Mouse (Mus musculus) v-Abl transformed pro-B cells (cell line): ENCODE data around the gene Bmp6.

ENCODE experiments used
- in situ Hi-C, 2 experiments: fragments of 400-800 bp; cut with MboI; formaldehyde crosslinking; loops; one replicate each; pipeline ENCODE4 v1.15.1; 2025; ENCODE audit not compliant: unreplicated experiment in 2 of 2

The Bmp6 gene

DNA sequence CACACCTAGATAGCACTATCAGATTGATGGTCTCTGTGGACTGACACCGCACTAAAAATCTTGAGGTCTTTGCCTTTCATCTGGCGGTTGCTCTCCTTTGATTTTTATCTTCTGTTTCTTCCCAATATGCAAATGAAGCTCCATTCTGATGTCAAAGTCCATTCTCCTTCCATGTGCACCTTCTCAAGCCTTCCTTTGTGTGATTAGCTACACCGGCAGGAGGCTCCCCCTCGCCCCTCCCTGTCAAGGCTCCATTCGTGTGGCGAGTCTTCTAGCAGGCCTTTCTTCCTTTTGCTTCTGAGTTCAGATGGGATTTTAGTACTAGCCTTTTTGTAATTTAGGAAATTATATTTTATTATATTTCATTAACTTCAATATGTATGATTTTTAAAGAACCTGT lies 80.4 kb downstream of the Bmp6 start:
- in situ Hi-C loops = loop anchor here in 1 of 2 experiments (25.0 kb wide), 1 partner anchor 363 kb away; no protein-coding TSS in a partner anchor

DNA sequence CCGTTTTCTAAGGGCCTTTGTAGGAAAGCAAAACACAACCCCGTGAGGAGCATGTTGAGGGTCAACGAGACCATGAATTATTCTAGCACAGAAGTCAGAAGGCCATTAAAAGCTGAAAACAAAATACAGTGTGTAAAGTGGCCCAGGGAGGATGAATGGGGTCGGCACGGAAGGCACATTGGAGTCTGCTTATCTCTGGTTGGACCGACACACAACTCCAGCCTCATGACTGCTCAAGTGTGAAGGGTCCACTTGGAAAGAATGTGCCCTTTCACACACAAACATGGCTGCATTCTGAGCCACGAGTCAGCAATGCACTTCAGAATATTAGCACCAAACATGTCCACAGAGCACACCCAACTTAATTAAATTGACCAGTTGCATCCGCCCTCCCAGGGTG lies 84.8 kb downstream of the Bmp6 start:
- in situ Hi-C loops = loop anchor here in 1 of 2 experiments (25.0 kb wide), 1 partner anchor 367 kb away; no protein-coding TSS in a partner anchor

DNA sequence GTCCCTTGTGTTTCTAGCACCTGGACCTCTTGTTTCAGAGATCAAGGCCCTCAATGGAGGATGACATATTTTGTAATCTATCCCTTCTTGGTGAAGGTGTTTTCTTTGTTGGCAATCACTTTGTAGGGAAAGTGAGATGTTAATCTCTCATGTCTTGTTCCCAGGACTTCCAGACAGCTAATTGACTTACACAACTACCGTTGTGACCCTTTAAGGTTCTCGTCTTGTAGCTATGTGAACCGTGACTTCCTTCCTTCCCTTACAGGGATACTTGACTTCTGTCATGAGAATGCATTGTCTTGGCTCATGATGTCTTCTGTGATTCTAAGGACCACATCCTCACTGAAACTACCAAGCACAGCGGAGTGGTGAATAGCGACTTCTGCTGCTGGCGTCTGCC lies 85.2 kb downstream of the Bmp6 start:
- in situ Hi-C loops = loop anchor here in 1 of 2 experiments (25.0 kb wide), 1 partner anchor 368 kb away; no protein-coding TSS in a partner anchor

DNA sequence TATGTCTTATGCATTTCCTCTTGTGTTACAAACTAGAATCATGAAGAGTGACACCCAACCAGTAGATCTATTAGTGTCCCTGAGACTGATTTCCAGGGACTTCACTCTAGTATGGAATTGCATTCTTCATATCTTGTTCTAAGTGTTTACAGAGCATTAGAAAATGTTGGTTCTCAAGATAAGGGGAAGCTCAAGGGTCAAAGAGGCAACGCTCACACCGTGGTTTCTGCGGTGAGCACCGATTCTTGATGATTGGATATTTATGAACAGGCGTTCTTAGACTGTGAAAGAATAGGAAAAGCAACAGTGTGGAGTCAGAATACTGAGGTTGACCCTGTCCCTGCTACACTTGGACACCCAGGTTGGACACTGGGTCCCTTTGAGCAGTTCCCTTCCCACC lies 89.9 kb downstream of the Bmp6 start:
- in situ Hi-C loops = loop anchor here in 1 of 2 experiments (25.0 kb wide), 1 partner anchor 373 kb away; no protein-coding TSS in a partner anchor

DNA sequence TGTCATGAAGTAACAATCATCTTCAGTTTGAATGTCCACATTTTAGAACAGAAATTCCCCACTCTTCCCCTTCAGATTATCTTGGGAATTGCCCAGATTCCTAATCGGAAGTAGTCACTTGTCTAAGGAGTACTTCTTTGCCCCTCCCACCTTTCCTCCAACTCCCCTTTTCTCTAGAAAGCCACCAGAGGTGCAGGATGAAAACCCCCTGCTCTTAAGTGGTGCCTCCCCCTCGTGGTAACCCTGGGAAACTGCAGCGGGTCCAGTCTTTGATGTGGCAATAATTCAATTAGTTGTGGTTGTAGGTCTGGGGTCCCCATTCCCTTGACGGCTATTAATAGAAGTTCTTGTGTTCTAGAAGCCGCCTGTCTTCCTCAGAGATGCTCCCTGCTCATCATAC lies 93.0 kb downstream of the Bmp6 start:
- in situ Hi-C loops = loop anchor here in 1 of 2 experiments (25.0 kb wide), 1 partner anchor 376 kb away; no protein-coding TSS in a partner anchor

DNA sequence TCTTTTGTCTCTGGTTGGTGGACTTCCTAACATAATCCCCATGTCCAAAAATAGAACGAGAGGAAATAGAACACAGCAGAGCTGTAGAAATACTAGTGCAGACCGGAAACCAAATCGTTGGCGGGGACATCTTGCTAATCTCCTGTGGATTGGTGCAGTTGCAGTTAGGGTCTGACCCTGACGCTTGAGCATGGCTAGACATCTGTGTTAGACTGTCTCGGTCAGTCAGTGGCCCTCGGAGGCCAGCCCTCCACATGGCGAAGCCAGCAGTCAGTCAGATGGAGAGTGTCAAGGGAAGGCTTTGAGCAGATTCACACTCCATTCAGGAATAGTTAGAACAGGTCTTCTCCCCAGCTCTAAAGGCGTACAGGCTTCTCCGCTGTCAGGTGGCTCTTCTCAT lies 95.3 kb downstream of the Bmp6 start:
- in situ Hi-C loops = loop anchor here in 1 of 2 experiments (25.0 kb wide), 1 partner anchor 378 kb away; no protein-coding TSS in a partner anchor

DNA sequence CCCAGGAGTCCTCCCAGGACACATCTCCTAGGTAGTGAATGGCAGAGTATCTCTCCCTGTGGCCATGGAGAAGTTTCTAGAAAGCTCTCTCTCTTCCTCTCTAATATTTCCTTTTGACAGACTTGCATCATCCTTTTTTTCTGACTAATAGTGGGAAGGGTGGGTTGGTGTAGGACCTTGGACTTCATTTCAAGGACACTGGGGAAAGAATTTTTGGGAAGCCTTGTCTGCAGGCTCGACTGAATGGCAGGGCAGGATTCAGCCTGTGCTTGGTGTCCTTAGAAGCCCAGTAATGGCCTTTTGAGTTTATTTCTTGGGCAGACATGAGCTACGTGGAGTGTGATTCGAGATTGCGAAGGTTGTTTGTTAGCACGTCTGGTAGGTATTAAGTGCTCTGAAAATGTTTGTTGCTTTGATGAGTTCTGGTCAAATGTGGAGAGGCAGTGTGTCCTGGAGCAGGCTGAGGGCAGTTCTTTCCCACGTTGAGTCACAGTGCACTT lies 103.7 kb downstream of the Bmp6 start:
- in situ Hi-C loops = loop anchor here in 1 of 2 experiments (25.0 kb wide), 1 partner anchor 386 kb away; no protein-coding TSS in a partner anchor

DNA sequence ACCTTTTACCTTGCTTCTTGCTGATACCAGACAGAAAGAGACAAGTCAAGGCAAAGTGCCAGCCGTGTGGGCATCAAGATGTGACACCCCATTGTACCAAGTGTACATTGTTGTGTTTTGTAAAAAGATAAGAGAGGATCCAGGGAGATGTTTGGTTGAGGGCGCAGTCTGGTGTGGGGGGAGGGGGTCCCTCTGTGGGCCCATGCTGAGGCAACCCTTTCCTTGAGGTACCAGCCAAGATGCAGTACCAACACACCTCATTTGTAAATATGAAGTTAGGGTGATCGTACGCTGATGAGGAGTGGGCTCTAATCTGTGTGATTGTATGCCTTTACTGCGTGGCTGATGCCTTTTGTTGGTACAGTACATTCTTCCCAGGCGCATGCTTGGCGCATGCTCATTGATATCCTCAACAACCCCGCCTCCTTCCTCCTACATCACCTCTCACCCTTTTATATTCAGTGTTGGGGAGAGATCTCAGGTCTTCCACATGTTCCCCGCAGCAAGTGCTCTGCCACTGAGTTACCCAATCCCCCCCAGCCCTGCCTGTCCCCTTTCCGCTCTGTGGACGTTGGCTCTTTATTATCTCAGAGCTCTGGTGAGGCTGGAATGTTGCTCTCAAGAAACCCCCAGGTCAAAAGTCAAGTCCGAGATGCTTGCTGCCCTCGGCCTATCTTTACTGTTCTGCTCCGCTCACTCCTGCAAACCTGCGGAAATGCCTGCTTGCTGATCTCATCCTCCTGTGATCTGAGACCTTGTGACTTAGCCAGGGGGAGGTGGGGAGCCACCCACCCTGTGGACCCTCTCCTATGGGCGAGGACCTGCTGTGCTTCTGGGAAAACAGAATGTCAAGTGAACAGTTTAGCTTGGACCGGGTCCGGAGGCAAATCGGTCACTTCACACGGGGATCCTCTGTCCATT lies 105.4 kb downstream of the Bmp6 start:
- in situ Hi-C loops = no loop called here

DNA sequence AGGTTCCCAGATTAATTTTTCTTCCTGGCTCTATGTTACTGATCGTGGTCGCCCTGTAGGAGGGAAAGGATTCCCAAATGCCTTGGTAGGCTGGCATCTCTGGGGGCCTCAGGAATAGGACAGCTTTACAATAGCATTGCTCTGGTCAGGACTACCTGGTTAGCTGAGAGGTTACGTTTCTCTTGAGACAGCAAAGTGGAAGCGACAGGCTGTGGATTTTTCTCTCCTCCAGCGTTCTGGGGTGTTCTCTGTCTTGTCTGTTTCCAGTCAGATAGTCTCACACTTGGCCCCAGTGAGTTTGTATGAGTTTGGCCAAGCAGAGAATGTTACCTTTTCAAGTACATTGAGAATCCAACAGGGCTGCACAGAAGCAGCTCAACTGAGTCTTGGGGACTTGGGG lies 106.5 kb downstream of the Bmp6 start:
- in situ Hi-C loops = no loop called here

DNA sequence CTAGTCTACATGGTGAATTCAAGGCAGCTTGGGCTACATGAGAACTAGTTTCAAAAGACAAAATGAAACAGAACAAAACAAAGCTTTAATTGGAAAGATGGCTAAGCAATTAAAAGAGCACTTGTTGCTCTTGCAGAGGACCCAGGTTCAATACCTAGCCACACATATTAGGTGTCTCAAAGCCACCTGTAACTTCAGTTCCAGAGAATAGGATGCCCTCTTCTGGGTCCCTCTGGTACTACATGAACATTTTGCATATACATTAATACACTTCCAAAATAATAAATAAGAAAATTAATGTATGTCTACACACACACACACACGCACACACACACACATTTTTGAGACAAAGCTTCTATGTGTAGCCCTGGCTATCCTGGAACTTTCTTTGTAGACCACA lies 118.5 kb downstream of the Bmp6 start:
- in situ Hi-C loops = no loop called here

DNA sequence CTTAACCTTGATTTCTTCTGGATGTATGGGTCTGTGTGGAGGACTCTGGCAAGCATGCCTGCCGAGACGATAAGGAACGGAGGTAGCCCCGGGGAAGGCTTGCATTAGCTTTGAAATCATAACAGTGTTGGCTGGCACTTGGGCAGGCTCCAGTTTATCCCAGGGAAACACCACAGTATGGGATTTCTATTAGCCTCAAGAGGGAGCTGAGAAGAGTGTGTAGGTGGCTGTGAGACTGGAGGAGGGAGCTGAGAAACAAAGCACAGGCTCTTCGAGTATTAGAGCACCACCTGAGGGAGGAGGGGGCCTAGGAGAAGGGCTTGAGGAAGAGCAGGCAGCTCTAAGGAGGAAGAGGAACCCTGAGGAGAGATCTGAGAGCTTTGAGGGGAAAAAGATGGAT lies 126.0 kb downstream of the Bmp6 start:
- in situ Hi-C loops = no loop called here

DNA sequence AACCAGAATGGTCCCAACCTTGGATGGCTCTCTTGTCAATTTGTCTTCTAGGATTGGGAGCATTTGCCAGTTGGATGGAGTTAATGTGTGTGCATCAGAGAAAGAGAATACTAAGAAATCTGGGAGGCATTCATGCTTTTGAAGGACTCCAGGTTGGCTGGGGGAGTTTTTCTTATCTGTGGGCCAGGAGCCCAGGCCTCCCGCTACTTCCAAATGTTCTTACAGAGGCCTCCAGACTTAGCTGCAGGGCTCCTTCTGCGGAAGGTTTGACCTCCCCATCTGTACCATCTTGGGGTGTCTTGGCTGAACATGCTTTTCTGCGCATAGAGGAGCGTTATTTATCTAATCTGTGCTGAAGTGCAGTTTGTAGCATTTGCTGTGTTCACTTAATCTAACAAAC lies 127.7 kb downstream of the Bmp6 start:
- in situ Hi-C loops = no loop called here

DNA sequence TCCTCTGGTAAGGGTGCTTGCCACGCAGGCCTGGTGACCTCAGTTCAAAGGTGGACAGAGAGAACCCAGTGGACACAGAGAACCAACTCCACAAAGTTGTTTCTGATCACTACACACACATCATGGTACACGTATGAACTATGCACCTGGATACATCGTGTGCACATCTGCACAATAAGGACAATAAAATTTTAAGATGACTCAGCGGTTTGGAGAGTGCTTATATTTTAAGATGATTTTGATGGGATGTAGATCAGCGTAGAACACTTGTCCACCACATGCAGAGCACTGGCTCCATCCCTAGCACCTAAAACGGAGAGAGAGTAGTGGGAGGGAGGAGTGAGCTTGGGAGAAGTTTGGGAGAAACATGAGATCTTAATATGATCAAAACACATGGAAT lies 128.6 kb downstream of the Bmp6 start:
- in situ Hi-C loops = no loop called here

DNA sequence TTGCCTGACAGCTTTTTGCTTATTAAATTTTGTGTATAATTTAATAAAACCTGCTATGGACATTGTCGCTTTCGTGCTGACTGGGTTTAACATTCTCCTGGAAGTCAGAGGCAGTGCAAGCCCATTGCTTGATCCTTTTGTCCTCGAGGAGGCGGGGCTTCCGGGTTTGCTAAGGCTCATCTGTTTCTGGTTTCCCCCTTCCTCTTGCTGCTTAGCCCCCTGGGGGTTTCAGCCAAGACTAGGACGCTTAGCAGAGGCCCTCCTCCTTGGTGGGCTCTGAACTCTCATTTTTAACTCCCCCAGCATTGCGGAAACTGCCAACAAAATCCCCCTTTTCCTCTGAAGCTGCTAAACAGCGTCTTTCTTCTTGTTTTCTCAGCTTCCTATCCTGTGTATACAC lies 132.0 kb downstream of the Bmp6 start:
- in situ Hi-C loops = no loop called here

DNA sequence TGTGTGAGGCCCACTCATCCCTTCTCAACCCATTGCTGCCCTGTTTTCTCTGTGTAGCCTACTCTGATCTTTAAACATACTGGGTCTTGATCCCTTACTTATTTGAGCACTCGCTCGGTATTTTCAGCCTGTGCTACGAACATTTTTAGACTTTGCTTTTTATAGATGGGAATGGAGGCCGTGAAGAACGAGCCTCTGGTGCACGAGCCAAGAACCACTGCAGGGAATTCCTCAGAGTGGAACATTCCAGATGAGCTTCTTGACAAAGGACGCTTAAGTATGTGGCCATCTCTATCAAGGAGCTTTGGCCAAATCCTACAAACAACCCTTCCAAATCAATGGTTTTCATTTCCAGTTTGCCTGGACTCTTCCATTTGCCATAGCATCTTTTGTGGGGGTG lies 136.1 kb downstream of the Bmp6 start:
- in situ Hi-C loops = no loop called here

DNA sequence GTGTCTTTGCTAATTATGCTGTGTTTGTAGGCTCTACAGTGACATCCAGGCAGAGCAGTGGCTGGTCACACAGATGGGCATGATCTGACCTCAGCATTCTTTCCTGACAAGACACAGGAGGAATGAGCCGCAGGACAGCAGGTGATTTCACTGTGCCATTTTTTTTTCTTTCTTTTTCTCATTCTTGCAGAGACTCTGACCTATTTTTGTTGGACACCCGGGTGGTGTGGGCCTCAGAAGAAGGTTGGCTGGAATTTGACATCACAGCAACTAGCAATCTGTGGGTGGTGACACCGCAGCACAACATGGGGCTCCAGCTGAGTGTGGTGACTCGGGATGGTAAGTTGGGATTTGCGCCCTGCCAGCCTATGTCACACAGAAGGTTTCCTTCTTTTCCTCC lies 139.8 kb downstream of the Bmp6 start:
- in situ Hi-C loops = no loop called here

DNA sequence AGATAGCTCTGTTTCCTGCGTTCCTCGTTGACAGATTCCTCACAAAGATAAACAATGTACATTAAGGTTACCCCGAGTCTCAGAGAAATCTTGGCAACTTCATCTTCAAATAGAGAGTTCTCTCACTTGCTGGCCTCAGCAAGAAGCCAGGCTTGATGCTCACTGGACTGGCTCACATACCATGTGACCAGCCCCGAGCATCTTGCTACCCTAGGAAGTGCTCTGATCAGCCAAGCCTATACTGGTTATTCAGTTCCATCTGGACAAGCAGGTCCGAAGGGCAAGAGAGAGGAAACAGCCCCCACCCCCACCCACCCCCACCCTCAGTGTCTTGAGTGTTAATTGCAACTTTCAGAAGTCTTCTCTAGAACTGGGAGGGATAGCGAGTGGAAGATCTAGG lies 141.9 kb downstream of the Bmp6 start:
- in situ Hi-C loops = no loop called here

DNA sequence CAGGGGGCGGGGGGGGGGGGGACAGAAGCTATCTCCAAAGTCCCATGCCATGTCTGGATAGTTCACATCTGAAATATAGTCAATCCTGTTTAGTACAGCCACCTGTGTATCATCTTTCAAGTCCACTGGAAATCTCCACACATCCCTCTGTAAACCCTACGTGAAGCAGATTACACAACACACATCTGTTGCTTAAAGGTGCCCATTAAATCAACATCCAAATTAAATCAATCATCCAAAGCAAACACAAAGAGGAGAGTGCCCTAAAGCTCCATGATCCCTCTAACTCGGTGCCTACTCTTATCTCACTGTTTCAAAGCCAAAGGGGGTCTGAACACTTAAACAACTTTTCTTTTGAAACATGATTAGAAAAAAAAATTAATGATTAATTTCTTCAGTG lies 151.8 kb downstream of the Bmp6 start:
- in situ Hi-C loops = no loop called here

DNA sequence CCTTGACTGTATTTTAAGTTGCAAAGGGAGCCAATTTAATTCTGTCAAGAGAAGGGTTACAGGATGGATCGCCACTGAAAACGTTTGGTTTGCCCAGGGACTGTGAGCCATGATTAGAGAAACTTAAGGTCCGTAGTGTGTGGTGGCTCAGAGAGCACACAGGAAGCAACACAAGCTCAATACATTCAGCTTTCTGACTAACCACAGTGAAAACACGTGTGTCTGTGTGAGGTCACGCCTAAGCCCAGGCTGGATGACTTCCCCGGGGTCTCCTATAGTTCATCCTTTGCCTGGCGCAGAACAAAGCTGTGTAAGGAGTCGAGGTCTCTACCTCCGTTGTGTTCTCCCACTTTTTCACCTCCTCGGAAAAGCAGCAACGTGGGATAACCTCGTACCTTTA lies 156.4 kb downstream of the Bmp6 start:
- in situ Hi-C loops = loop anchor here in 1 of 2 experiments (25.0 kb wide), 1 partner anchor 514 kb away; the partner anchor contains the start of gene Ssr1

DNA sequence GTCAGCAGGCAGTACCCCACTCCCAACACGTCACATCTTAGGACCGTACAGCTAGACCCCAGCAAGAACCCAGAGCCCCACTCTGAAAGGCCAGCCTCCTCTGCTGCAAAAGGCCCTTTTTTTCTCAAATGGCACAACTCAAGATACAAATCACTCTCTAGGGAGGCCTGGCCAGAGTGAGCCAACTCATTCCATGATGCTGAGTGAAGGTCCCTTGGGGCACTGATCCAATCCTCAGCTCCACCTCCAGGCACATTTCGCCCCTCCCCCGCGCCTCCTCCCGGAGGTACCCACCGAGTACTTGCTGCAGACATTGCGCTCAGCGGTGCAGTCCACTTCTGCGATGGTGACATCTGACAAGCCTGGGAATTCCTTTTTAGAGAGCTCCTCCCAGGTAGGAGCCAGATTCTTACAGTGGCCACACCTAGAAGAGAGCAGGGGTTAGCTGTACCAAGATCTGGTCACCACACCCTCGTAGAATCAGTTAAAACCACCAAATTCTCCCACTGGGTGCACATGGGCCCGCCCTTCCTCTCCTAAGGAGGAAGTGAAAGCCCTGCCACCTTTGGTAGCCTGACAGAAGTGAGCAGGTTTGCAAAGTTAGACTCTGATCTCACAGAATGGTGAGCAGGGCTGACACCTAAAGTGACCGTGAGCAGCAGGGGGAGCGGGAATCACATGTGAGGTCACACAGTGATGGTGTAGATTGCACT lies 158.4 kb downstream of the Bmp6 start:
- in situ Hi-C loops = loop anchor here in 1 of 2 experiments (25.0 kb wide), 1 partner anchor 516 kb away; the partner anchor contains the start of gene Ssr1

DNA sequence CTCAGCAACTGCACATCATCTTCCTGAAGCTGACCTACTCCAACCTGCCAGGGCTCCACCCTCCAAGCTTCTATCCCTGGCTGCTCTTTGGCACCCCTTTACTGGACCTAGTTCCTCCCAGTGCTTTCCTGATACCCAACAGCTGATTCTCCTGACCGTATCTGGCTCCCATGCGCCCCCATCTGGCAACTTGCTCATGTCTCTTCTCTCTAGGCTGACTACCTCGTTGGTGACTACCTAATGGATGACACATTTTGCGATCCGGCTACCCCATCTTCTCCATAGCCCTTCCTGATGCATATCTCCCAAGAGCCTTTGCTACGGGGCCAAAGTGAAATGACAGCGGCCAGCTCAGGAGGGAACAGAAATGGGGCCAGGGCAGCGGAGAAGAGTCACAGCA lies 161.4 kb downstream of the Bmp6 start:
- in situ Hi-C loops = loop anchor here in 1 of 2 experiments (25.0 kb wide), 1 partner anchor 519 kb away; the partner anchor contains the start of gene Ssr1
